Mouse (Mus musculus): ENCODE data around the gene Cct5.
A peak's percentile ranks its signal among the peaks of the same experiment; 100 is the strongest.

Cct5 gene

GRCm38 (mm10) chr15:31601646-31602374, at the start of gene Cct5, which contains the start of gene Fam173b:
TSS of gene Cct5 (minus strand) at chr15:31601804.
TSS of gene Fam173b (plus strand) at chr15:31601852.
- DNase-seq, result peak; percentile 96

- no peak for DNase-seq
Observed at GRCm38 (mm10) chr15:31650821-31651220, 49.2 kb upstream of the Cct5 start.

GRCm38 (mm10) chr15:31649691-31650090, 48.1 kb upstream of the Cct5 start:
- no peak for DNase-seq

DNA sequence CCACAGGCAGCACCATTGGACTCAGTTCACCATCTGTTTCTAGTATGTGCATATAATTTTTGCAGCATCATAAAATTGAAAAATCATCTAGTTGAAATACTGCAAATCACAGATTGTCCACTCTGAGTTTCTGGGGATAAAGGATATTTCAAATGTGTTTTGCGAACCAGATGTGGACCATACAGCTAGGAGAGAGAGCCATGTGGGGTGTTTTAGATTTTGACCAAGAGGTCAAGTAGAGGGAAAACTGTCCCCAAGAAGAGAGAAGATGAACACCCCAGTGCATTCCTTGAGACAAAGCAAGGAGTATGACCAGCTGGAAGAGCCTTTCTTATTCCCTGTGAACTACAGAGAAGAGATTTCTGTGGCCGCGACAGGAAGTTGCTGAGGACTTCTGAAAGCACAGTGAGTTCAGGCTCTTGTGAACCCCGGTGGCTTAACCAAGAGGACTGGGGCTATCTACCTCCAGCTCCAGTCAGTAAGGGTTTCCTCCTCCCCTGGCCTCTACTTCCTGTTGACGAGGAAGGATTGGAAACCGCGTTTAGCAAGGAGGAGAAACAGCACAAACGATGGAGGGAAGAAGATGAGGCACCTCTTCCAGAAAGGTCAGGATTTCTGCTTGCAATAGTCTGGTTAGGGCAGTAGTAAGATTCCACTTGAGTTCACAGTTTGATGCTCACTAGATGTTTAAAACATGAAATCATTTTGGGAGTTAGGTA, 46.4 kb upstream of the Cct5 start:
- no peak for DNase-seq

DNA sequence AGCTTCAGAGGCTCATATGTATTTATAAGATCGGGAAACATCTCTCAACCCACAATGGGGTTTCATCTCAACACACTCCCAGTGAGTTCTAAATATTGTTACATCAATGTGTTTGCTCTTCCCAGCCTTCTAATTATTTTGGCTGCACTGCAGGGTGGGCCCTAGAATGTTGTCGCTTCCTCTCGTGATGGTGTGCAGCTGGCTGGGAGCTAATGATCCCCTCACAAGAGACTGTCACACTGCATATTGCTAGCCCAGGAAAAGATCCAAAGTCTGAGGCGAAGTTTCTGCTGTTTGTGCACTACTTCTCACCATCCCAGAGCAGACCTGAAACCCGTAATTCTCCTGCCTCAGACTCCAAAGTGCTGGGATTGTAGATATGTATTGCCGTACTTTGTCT, 45.6 kb upstream of the Cct5 start:
- no peak for DNase-seq

DNA sequence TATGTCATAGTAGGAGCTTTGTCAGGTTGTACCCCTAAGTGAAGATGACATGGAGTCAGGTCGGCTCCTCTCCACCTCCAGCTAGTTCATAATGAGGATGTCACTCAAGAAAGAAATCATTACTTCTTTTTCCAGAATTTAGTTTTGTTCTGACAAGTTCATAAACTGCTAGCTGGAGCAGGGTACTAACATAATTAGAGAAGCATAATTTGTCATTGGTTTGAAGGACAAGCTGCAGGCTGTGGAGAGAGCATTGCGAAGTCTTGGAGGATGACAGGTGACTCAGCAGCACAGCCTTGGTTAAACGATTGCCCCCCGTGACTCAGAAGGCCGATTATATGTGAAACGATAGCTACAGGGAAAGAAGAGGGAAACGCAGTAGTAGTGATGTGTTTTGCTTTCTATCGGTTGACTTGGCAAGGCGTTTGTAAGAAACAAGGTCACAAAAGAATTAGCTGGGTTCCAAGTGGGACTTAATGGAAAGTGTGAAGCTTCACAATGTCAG, 34.5 kb upstream of the Cct5 start:
- DNase-seq, result no peak

DNA sequence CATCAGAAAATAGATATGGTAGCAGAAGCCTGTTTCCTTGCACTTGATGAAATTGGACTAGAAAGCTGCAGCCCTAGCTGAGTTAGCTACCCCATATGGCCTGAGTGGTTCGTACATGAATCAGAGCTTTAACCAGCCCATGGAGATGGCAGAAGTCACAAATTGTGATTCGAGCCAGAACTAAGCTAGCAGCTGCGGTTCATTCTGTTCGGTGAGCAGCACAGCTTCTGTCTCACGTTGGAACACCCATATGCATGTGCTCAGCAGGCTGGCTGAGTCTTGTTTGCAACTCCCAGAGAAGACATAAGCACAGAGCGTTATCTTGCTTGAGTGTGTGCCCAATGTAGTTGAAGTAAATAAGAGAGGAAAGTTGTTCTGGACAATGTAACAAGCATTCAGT, 33.0 kb upstream of the Cct5 start:
- peak; percentile 29 for DNase-seq

GRCm38 (mm10) chr15:31632478-31632877, 30.9 kb upstream of the Cct5 start:
- DNase-seq, result no peak

DNA sequence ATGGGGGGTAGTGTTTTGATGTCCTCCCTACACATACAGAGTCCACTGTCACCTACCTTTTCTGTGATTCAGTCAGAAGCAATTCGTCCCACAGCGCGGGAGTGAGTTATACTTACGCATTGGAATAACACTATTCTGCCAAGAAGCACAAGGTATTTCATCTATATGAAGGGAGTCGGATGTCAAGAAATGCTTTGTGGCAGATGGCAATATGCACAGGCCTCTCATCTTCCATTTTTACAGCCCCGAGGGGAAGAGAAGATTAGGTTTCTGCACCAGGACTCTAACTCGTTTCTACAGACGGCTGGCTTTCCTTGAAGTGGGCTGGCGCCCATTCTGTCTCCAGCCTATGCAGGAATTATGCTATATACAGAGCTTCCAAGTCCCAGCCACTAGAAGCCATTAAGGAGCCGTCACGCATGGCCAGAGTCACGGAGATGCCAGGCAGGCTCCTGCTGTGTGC, 29.8 kb upstream of the Cct5 start:
- no peak for DNase-seq

GRCm38 (mm10) chr15:31629556-31629955, 28.0 kb upstream of the Cct5 start:
- no peak for DNase-seq

- DNase-seq, result no peak
Observed at GRCm38 (mm10) chr15:31628180-31628579, 26.6 kb upstream of the Cct5 start.

- no peak for DNase-seq
Observed at GRCm38 (mm10) chr15:31627277-31628154, 25.9 kb upstream of the Cct5 start.

DNA sequence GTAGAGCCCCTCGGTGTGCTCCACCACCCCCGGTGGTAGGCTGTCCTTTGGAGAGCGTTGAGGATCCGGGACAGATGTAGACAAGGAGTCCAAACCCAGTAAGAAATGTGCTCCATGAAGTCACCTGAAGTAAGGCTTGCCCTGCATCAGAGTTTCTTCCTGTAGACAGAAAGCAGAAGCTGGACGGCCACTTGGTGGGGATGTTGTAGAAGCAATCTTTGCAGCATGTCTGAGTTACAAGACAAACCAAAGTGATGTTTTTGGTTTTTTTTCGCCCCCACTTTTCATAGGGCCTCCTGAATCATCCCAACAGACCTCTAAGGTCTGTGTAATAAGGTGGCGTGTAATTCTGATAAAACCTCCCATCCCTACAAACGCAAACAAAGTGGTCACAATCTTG, 17.9 kb upstream of the Cct5 start:
- DNase-seq, result peak; percentile 26

DNA sequence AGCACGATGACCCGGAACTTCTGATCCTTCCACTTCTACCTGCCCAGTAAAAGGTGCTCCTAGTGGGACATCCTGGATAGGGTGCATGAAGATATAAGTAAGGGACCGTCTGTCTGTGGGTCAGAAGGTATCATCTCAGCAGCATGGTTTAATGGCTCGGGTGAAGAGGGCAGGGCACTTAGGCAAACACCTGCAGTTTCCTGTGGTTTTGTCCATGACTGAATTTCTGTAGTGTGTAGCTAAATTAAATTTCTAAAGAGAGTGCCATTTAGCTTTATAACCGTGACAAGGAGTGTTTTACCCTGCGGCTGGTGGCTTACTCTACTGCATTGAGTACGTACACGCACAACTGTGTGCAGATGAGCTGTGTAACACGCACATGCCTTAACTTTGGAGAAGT, 15.7 kb upstream of the Cct5 start:
- DNase-seq, result no peak

- no peak for DNase-seq
Observed at GRCm38 (mm10) chr15:31614666-31615065, 13.1 kb upstream of the Cct5 start.

GRCm38 (mm10) chr15:31613826-31614453, 12.3 kb upstream of the Cct5 start:
- DNase-seq, result no peak

GRCm38 (mm10) chr15:31611976-31612375, 10.4 kb upstream of the Cct5 start:
- no peak for DNase-seq

- peak; percentile 42 for DNase-seq
Observed at GRCm38 (mm10) chr15:31611027-31611426, 9.4 kb upstream of the Cct5 start.

DNA sequence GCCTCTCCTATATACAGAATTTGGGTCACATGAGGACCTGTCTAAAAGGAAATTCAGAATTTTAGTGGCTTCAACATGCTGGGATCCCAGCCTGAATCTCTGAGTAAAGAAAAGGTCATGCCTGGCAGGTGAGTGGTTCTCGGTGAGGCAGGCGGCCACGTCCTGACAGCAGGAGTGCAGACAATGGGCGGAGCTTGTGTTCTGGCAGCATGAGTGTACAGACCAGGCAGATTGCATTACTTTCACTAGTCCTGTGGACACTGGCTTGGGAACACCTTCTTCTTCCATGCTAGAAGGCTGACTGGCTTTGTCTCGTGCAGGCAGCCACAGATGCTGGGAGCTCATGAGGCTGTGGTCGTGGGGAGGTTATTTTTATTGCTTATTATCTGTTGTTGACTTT, 5.2 kb upstream of the Cct5 start:
- no peak for DNase-seq

DNA sequence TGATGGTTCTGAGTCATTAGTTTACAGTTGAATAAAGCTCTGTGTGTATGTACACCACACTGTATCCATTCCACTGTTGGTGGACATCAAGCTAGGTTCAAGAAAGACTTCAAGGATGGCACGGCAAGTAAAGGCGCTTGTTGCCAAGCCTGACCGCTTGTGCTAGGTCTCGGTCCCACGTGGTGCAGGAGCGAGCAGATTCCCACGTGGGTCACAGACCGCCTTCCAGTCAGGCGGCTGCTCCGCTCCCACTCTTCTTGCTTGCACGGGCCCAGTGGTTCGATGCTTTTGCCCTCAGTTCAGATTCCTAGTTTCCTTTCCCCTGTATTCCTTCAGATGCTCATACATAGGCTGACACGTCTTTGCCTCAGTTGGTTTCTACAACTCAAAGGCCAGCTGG, 1.5 kb upstream of the Cct5 start:
- DNase-seq, result no peak

GRCm38 (mm10) chr15:31602426-31602825, 822 bp upstream of the Cct5 start:
- peak; percentile 69 for DNase-seq

DNA sequence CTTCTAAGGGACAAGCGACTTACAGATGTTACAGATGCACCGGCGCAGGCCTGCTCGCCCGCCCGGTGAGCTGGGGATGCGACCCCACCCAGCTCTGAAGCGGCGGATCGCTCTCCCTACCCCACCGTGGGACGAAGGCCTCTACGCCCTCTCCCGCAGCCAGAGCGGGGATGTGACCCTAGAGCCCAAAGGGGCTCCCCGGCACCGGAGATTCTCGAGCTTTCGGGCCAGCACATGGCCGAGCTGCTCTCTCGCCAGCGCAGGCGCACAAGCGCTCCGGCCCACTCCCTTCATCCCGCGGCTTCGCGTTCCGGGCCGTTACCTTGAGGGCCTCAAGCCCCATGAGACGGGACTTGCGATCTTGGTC, 342 bp downstream of the Cct5 start:
- DNase-seq, result no peak

DNA sequence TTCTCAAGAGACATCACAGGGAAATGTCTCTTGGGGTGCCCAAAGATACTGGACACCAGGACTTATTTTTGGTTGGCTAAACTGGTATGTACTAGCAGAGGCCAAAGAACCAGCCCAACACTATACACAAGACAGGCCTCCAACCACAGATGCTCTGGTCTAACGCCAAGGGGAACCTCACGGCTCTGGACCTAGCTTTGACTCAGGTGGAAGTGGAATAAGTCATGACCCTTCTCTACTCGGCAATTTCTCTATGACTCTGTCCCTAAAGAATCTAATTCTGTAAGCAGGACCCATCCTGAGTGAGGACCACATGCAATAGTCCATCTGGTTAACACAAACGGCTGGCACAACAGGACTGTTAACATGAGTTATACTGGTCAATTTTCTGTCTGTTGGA, 1.8 kb downstream of the Cct5 start:
- no peak for DNase-seq

Data from right cerebral cortex, postnatal 14 days (tissue).